Mouse (Mus musculus) forebrain, embryonic 15.5 days (tissue): ENCODE data around the gene Pdzd2. TPM values are rescaled to one million over a fixed set of nuclear protein-coding genes. Genes with fewer than 3 reads are reported as not detected.

Source experiments
- ATAC-seq: fragments of 200-750 bp; cut with Nextera tagmentation; replicated peaks from 2 replicates; pipeline ENCODE4 v1.8.0; 2017; ENCODE audit warnings: mild to moderate bottlenecking, moderate TSS enrichment, moderate library complexity
- H3K27ac ChIP-seq: fragments of 300-500 bp; sonication (generic); replicated peaks from 2 replicates; pipeline ENCODE4 v1.5.1; 2015; ENCODE audit warnings: mild to moderate bottlenecking, inconsistent platforms
- H3K27me3 ChIP-seq: fragments of 300-500 bp; sonication (generic); 2 replicates; pipeline ENCODE4 v1.6.1; 2015; ENCODE audit warnings: inconsistent platforms
- H3K36me3 ChIP-seq: fragments of 300-500 bp; sonication (generic); 2 replicates; pipeline ENCODE4 v1.6.1; 2015; ENCODE audit warnings: mild to moderate bottlenecking, inconsistent platforms
- H3K4me1 ChIP-seq: fragments of 300-500 bp; sonication (generic); 2 replicates; pipeline ENCODE4 v1.6.1; 2015; ENCODE audit warnings: inconsistent platforms
- H3K4me2 ChIP-seq: fragments of 300-500 bp; sonication (generic); replicated peaks from 2 replicates; pipeline ENCODE4 v1.6.1; 2015; ENCODE audit warnings: mild to moderate bottlenecking, inconsistent platforms
- H3K4me3 ChIP-seq: fragments of 300-500 bp; sonication (generic); 2 replicates; pipeline ENCODE4 v1.5.1; 2015; ENCODE audit warnings: mild to moderate bottlenecking, inconsistent platforms
- H3K9ac ChIP-seq: fragments of 300-500 bp; sonication (generic); replicated peaks from 2 replicates; pipeline ENCODE4 v1.6.1; 2015; ENCODE audit warnings: mild to moderate bottlenecking, inconsistent platforms
- H3K9me3 ChIP-seq: fragments of 300-500 bp; sonication (generic); 2 replicates; pipeline ENCODE4 v1.6.1; 2016; ENCODE audit warnings: inconsistent platforms
- WGBS: fragments of 180-500 bp; shearing (Covaris S2); methylation state at CpG from one replicate; pipeline ENCODE4 v1.1.7; 2015; ENCODE audit warnings: mixed read lengths; 5-methylcytosine and 5-hydroxymethylcytosine counted together
- polyA plus RNA-seq: library from polyadenylated mRNA; unstranded; fragments of >200 nt; fragmentation: Nextera tagmentation; extraction: Ambion mirVana; gene quantifications from 2 replicates; pipeline ENCODE4 v1.2.1, GENCODE M21; 2015

The Pdzd2 gene
- 9.2 and 10.3 TPM in 2 replicates for polyA plus RNA-seq

GRCm38 (mm10) chr15:12739277-12740247 lies at the start of gene Pdzd2:
TSS of gene Pdzd2 (minus strand) at chr15:12739924.
- H3K9ac ChIP-seq = peak within 1 kb of the TSS; percentile 60
- 0% methylated on average over 81 of the region's 83 CpGs for WGBS

GRCm38 (mm10) chr15:12789406-12789867 lies 49.7 kb upstream of the Pdzd2 start:
- Histone ChIP-seq H3K4me2 (no peak overlapping the region), H3K27ac (no peak overlapping the region), H3K9me3 (no peaks in the 10 kb centered on the region), H3K27me3 (no peaks in the 10 kb centered on the region), H3K4me1 (no peaks in the 10 kb centered on the region), H3K4me3 (no peak overlapping the region), H3K9ac (no peak overlapping the region), H3K36me3 (no peaks in the 10 kb centered on the region)
- WGBS = 27% methylated on average over 10 of the region's 10 CpGs
- ATAC-seq = no peak

More at GRCm38 (mm10) chr15:12739277-12740247, at the start of gene Pdzd2:
- H3K4me3 ChIP-seq = peak within 1 kb of the TSS; percentile 66
- peak within 1 kb of the TSS; percentile 78 for H3K27ac ChIP-seq
- ATAC-seq = peak; percentile 99
- peaks cover 17% of the 10 kb centered on the region for H3K4me1 ChIP-seq
- 0 out of 2 replicates have a peak, but pooled peaks cover 5% of the 10 kb centered on the region for H3K27me3 ChIP-seq
- peak within 1 kb of the TSS; percentile 84 for H3K4me2 ChIP-seq
- no peaks in the 10 kb centered on the region for H3K9me3 ChIP-seq
- no peaks in the 10 kb centered on the region for H3K36me3 ChIP-seq

DNA sequence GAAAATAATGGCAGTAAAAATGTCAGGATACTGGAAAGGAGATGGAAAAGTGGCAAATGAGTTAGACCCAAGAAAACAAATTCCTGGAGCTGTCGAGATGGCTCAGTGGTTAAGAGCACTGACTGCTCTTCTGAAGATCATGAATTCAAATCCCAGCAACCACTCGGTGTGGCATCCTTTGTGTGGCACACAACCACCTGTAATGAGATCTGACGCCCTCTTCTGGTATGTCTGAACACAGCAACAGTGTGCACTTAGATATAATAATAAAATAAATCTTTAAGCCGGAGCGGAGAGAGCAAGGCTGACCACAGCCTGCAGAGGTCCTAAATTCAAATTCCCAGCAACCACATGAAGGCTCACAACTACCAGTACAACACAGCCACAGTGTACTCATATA lies 48.8 kb upstream of the Pdzd2 start:
- WGBS = 80% methylated on average over 5 of the region's 5 CpGs
- H3K4me2 ChIP-seq = no peak overlapping the region
- no peak overlapping the region for H3K9ac ChIP-seq
- H3K36me3 ChIP-seq = no peaks in the 10 kb centered on the region
- H3K4me1 ChIP-seq = no peaks in the 10 kb centered on the region
- no peak overlapping the region for H3K27ac ChIP-seq
- ATAC-seq = no peak
- no peaks in the 10 kb centered on the region for H3K9me3 ChIP-seq
- no peak overlapping the region for H3K4me3 ChIP-seq
- H3K27me3 ChIP-seq = no peaks in the 10 kb centered on the region

DNA sequence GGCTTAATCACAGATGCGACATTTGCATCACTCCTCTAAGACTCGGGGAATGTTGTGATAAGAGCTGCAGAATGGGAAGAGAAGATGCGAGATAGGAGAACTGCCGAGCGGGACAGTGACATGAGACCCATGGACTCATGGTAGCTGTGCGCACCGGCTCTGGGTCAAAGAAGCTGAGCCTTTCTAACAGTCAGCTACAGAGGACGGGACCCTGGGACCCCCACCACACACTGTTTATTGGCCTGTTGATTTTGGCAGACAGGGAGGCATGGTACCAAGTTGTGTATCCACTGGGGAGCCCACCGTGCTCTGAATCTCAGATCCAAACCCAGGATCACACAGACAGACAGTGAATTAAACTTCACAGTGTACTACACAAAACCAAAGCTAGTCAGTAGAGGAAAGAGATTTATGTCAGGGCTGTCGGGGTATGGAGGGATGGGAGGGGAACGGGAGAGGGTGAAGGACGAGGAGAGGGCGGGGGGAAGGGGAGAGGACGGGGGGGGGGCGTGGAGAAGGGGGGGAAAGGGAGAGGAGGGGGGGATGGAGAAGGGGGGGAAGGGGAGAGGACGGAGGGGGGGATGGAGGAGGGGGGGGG lies 42.1 kb upstream of the Pdzd2 start:
- ATAC-seq = no peak
- Histone ChIP-seq H3K36me3 (no peaks in the 10 kb centered on the region), H3K4me3 (no peak overlapping the region), H3K27me3 (no peaks in the 10 kb centered on the region), H3K9me3 (no peaks in the 10 kb centered on the region), H3K27ac (no peak overlapping the region), H3K4me1 (no peaks in the 10 kb centered on the region), H3K9ac (no peak overlapping the region), H3K4me2 (no peak overlapping the region)
- 78% methylated on average over 13 of the region's 16 CpGs for WGBS

DNA sequence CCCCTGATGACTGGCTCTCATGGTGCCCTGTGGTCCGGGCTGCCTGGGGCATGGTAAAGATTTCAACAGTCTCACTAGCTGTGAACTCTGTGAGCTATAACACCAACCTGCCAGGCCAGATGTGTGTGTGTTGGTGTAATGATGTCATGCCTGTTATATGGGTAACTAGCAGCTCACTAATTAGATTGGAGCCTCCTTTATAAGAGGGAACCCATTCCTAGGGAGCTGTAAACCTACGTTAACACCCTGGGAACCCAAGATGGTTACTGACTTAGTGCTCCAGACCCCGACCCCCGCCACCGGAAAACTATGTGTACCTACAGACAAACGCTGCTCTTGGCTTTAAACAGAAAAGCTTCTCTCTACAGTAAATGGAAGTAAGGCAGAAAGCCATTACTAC lies 41.6 kb upstream of the Pdzd2 start:
- Histone ChIP-seq H3K4me3 (no peak overlapping the region), H3K36me3 (no peaks in the 10 kb centered on the region), H3K4me1 (no peaks in the 10 kb centered on the region), H3K9ac (no peak overlapping the region), H3K27ac (no peak overlapping the region), H3K27me3 (no peaks in the 10 kb centered on the region), H3K4me2 (no peak overlapping the region), H3K9me3 (no peaks in the 10 kb centered on the region)
- no peak for ATAC-seq
- WGBS = 83% methylated on average over 6 of the region's 6 CpGs

GRCm38 (mm10) chr15:12774149-12774753 lies 34.5 kb upstream of the Pdzd2 start:
- H3K36me3 ChIP-seq = no peaks in the 10 kb centered on the region
- no peak for ATAC-seq
- 71% methylated on average over 11 of the region's 11 CpGs for WGBS
- H3K9ac ChIP-seq = no peak overlapping the region
- no peak overlapping the region for H3K27ac ChIP-seq
- H3K4me2 ChIP-seq = no peak overlapping the region
- no peaks in the 10 kb centered on the region for H3K27me3 ChIP-seq
- no peak overlapping the region for H3K4me3 ChIP-seq
- no peaks in the 10 kb centered on the region for H3K4me1 ChIP-seq
- no peaks in the 10 kb centered on the region for H3K9me3 ChIP-seq

GRCm38 (mm10) chr15:12770958-12771357 lies 31.2 kb upstream of the Pdzd2 start:
- Histone ChIP-seq H3K4me1 (no peaks in the 10 kb centered on the region), H3K4me2 (no peak overlapping the region), H3K9me3 (no peaks in the 10 kb centered on the region), H3K27ac (no peak overlapping the region), H3K4me3 (no peak overlapping the region), H3K36me3 (no peaks in the 10 kb centered on the region), H3K27me3 (no peaks in the 10 kb centered on the region), H3K9ac (no peak overlapping the region)
- ATAC-seq = peak; percentile 61
- 59% methylated on average over 7 of the region's 7 CpGs for WGBS

DNA sequence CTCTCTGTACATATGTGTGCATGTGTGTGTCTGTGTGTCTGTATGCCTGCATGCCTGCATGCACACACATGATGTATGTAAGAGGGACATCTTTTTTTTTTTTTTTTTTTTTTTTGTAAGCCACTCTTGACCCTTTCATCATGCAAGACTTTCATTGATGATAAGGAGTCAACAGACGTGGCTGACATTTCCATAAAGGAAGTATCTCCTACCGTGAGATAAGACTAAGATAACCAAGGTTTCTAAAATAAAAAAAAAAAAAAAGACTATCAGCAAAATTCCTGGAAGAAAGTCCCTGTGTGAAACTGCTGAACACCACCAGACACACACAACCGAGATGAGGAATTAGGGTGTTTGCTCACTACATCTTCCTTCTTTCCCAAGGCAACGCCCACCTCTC lies 27.1 kb upstream of the Pdzd2 start:
- no peak overlapping the region for H3K27ac ChIP-seq
- H3K9me3 ChIP-seq = no peaks in the 10 kb centered on the region
- H3K36me3 ChIP-seq = no peaks in the 10 kb centered on the region
- H3K4me1 ChIP-seq = no peaks in the 10 kb centered on the region
- no peak overlapping the region for H3K4me3 ChIP-seq
- ATAC-seq = no peak
- 66% methylated on average over 4 of the region's 4 CpGs for whole genome bisulfite sequencing
- no peaks in the 10 kb centered on the region for H3K27me3 ChIP-seq
- H3K9ac ChIP-seq = no peak overlapping the region
- H3K4me2 ChIP-seq = no peak overlapping the region

DNA sequence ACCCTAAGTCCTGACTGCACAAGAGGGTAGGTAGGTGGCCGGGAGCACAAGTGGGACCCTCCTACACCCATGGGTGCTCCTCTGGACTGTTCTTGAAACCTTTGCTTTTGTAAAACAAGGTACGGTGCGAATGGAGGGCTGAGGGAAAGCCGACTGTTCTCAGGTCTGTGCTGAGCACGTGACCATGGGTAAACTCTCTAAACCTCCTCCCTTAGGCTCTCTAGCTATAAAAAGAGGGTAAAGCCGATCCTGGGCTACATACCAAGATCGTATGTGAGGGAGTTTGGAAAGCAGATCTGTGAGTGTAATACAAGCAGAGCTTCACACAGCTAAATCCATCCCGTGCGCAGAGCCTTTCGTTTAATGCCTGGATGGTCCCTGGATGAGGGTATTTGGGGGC lies 23.4 kb upstream of the Pdzd2 start:
- WGBS = 71% methylated on average over 10 of the region's 10 CpGs
- ATAC-seq = no peak; the same call in 1 of the 2 replicates
- no peak overlapping the region for H3K4me3 ChIP-seq
- no peaks in the 10 kb centered on the region for H3K36me3 ChIP-seq
- H3K27me3 ChIP-seq = no peaks in the 10 kb centered on the region
- no peak overlapping the region for H3K27ac ChIP-seq
- no peak overlapping the region for H3K4me2 ChIP-seq
- H3K9ac ChIP-seq = no peak overlapping the region
- no peaks in the 10 kb centered on the region for H3K4me1 ChIP-seq
- no peaks in the 10 kb centered on the region for H3K9me3 ChIP-seq

DNA sequence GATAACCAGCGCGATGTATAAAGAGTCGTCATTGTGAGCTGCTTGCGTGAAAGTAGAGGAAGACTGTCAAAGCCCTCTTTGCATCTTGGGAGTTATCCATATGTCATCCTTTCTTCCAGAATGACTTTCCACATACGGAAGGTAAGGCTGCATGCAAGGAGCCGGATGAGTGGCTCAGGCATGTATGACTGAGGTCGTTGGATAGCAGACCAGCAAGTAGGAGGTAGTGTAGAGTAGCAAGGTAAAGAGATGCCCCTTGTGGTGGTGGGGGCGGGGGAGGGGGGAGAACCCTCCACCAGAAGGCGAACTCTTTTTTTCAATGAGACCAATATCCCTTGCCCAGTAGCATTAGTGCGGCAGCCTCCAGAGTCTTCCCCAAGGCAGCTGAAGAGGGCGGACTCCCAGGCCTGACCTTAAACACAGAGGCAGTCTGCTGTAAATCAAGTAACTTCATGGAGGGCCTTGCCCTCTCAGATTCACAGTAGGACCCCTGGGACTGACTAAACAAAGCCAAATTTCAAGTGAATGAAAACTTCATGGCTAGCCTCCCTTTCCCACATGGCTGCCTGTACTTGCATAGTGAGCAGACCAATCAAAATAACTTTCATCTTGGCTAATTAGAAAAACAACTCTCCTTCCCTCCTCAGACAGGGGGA lies 22.7 kb upstream of the Pdzd2 start:
- Histone ChIP-seq H3K27me3 (no peaks in the 10 kb centered on the region), H3K4me1 (no peaks in the 10 kb centered on the region), H3K36me3 (no peaks in the 10 kb centered on the region), H3K9me3 (no peaks in the 10 kb centered on the region), H3K9ac (no peak overlapping the region), H3K4me3 (no peak overlapping the region), H3K4me2 (no peak overlapping the region), H3K27ac (no peak overlapping the region)
- 68% methylated on average over 11 of the region's 11 CpGs for WGBS
- no peak for ATAC-seq

- H3K4me3 ChIP-seq = no peak overlapping the region
- no peaks in the 10 kb centered on the region for H3K4me1 ChIP-seq
- H3K9ac ChIP-seq = no peak overlapping the region
- H3K9me3 ChIP-seq = no peaks in the 10 kb centered on the region
- H3K36me3 ChIP-seq = no peaks in the 10 kb centered on the region
- H3K27me3 ChIP-seq = no peaks in the 10 kb centered on the region
- no peak overlapping the region for H3K27ac ChIP-seq
- no peak for ATAC-seq
- 60% methylated on average over 6 of the region's 6 CpGs for WGBS
- H3K4me2 ChIP-seq = no peak overlapping the region
These were observed 21.0 kb upstream of the Pdzd2 start for GRCm38 (mm10) chr15:12760747-12761146.

GRCm38 (mm10) chr15:12758461-12758860 lies 18.7 kb upstream of the Pdzd2 start:
- Histone ChIP-seq H3K4me1 (no peaks in the 10 kb centered on the region), H3K9me3 (no peaks in the 10 kb centered on the region), H3K4me2 (no peak overlapping the region), H3K4me3 (no peak overlapping the region), H3K27ac (no peak overlapping the region), H3K27me3 (no peaks in the 10 kb centered on the region), H3K36me3 (no peaks in the 10 kb centered on the region), H3K9ac (no peak overlapping the region)
- ATAC-seq = no peak
- WGBS = 50% methylated on average over 5 of the region's 5 CpGs
